Mouse (Mus musculus) heart, embryonic 13.5 days (tissue): Measurements from ENCODE around the gene Espl1. TPM values are rescaled to one million over a fixed set of nuclear protein-coding genes. Genes with fewer than 3 reads are reported as not detected.

Experiments used
- ATAC-seq: fragments of 200-750 bp; cut with Nextera tagmentation; 2 replicates; pipeline ENCODE4 v1.8.0; 2017; ENCODE audit warnings: moderate TSS enrichment; ENCODE audit not compliant: insufficient number of reproducible peaks, low FRiP score, low TSS enrichment; ENCODE audit errors: extremely low read depth
- H3K27ac ChIP-seq: fragments of 300-500 bp; sonication (generic); replicated peaks from 2 replicates; pipeline ENCODE4 v1.5.1; 2015; ENCODE audit warnings: moderate library complexity, mild to moderate bottlenecking, inconsistent platforms
- H3K27me3 ChIP-seq: fragments of 300-500 bp; sonication (generic); replicated peaks from 2 replicates; pipeline ENCODE4 v1.6.1; 2015; ENCODE audit warnings: mild to moderate bottlenecking, inconsistent platforms
- H3K36me3 ChIP-seq: fragments of 300-500 bp; sonication (generic); 2 replicates; pipeline ENCODE4 v1.6.1; 2015; ENCODE audit warnings: mild to moderate bottlenecking, inconsistent platforms
- H3K4me1 ChIP-seq: fragments of 300-500 bp; sonication (generic); 2 replicates; pipeline ENCODE4 v1.6.1; 2015; ENCODE audit warnings: inconsistent platforms
- H3K4me2 ChIP-seq: fragments of 300-500 bp; sonication (generic); 2 replicates; pipeline ENCODE4 v1.6.1; 2015; ENCODE audit warnings: inconsistent platforms, mild to moderate bottlenecking, moderate library complexity
- H3K4me3 ChIP-seq: fragments of 300-500 bp; sonication (generic); 2 replicates; pipeline ENCODE4 v1.5.1; 2015; ENCODE audit warnings: moderate library complexity, mild to moderate bottlenecking, inconsistent platforms
- H3K9ac ChIP-seq: fragments of 300-500 bp; sonication (generic); 2 replicates; pipeline ENCODE4 v1.6.1; 2015; ENCODE audit warnings: inconsistent platforms, mild to moderate bottlenecking, moderate library complexity
- H3K9me3 ChIP-seq: fragments of 300-500 bp; sonication (generic); 2 replicates; pipeline ENCODE4 v1.6.1; 2016; ENCODE audit warnings: inconsistent platforms
- WGBS: fragments of 180-500 bp; shearing (Covaris S2); methylation state at CpG from one replicate; pipeline ENCODE4 v1.1.7; 2015; ENCODE audit warnings: mixed read lengths; 5-methylcytosine and 5-hydroxymethylcytosine counted together
- polyA plus RNA-seq: library from polyadenylated mRNA; unstranded; fragments of >200 nt; fragmentation: Nextera tagmentation; extraction: Ambion mirVana; gene quantifications from 2 replicates; pipeline ENCODE4 v1.2.1, GENCODE M21; 2015

The Espl1 gene
- polyA plus RNA-seq, 1 experiment from 2014 or later: 18.9 TPM

DNA sequence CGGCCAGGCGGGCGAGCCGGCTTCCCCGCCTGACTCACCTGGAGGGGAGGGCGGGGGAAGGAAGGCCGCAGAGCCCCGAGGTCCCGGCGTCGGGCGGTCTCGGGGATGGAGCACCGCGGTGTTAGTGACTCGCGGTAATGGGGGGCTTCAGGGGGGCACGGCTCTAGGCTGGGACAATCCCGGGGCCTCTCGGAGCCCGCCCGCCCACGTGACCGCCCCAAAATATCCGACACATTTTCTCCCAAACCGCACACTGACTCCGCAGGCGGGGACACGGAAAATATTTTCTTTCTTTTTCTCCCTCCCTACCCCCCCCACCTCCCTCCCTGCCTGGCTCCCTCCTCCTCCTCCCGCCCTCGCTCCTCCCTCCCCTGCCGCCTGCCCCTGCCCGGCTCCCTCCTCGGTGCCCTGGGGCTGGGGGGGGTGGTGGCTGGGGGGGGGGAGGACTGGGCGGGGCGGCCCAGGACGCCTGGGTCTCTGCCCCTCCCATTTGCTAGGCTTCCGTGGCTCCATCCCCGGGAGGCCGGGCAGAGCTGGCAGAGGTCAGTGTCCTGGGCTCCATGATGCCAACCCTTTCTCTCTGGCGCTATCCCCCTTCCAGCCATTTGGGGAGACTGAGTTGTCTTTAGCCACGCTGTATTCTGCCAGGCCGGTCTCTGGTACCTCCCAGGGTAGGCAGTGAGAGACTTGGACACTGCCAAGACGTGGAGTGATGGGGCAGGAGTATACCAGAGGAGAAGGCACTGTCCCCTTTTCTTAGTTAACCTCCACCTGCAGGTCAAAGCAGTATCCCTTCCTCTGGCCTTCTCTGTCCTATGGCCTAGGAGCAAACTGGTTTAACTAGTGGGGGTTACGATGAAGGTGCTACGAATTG, 38.6 kb upstream of the Espl1 start, which contains the start of gene Rarg:
TSS of gene Rarg (minus strand) at position 316 of the 874 bp plus-strand sequence.
- peaks cover 83% of the 10 kb centered on the region for H3K27me3 ChIP-seq
- peak within 1 kb of the TSS; percentile 94 for H3K4me2 ChIP-seq
- no peaks in the 10 kb centered on the region for H3K9me3 ChIP-seq
- H3K36me3 ChIP-seq: no peaks in the 10 kb centered on the region
- peak within 1 kb of the TSS; percentile 66 for H3K4me3 ChIP-seq
- ATAC-seq: 0 out of 2 replicates have a peak, but pooled peaks have one; percentile 11
- H3K9ac ChIP-seq: peak within 1 kb of the TSS; percentile 85
- peaks cover 28% of the 10 kb centered on the region for H3K4me1 ChIP-seq
- H3K27ac ChIP-seq: peak within 1 kb of the TSS; percentile 78
- 2% methylated on average over 43 of the region's 46 CpGs for WGBS

DNA sequence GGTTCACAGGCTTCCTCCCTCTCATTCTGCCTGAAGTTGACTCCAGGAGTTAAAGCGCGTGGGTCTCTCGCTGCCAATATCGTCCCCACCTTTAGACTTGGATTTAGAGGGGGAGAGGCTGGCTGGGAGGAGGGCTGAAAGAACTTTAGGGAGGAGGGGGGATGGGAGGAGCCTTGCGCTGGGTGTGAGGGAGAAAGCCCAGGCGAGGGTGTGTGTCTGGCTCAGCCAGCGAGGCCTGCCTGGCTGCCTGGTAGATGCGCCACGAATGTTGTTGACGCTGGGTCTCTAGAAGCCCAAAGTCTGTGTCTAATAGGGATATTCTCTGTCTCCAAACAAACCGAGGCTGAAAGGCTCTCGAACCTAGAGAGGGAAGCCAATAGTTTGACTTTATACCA, 38.0 kb upstream of the Espl1 start:
- peak overlapping the region; percentile 78 for H3K27ac ChIP-seq
- peak overlapping the region; percentile 85 for H3K9ac ChIP-seq
- WGBS: 8% methylated on average over 12 of the region's 12 CpGs
- H3K27me3 ChIP-seq: peaks cover 84% of the 10 kb centered on the region
- peaks cover 28% of the 10 kb centered on the region for H3K4me1 ChIP-seq
- no peaks in the 10 kb centered on the region for H3K9me3 ChIP-seq
- H3K4me3 ChIP-seq: peak overlapping the region; percentile 66
- H3K4me2 ChIP-seq: peak overlapping the region; percentile 94
- no peak for ATAC-seq
- no peaks in the 10 kb centered on the region for H3K36me3 ChIP-seq

DNA sequence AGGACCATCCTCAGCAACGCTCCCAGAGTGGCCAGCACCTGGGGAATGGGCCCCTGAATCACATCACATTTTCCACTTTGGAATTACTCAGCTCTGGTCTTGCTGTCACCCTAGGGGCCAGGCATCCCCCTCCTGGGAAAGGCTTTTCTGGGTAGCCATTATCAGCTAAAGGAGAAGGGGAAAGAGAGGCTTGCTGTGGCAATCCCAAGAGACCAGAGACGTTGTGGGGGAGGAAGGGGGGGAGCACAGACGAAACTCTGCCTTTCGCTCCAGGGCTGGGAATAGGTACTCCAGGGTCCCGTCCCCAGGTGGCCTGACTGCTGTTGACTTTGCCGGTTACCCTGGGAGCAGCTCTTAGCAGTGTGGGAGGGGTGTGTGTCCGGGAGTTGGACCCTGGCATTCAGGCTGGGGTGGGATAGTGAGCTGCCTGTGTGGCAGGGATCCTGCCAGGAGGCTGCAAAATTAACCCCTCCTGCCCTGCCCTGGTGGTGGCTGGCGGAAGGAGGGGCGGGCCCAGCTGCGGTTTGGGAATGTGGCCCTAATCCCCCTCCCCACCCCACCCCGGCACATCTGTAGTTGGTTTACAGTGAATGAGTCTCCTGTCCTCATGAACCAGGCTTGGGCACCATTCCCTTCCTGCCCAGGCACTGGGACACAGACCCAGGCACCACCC, 37.3 kb upstream of the Espl1 start:
- no peak overlapping the region for H3K4me3 ChIP-seq

DNA sequence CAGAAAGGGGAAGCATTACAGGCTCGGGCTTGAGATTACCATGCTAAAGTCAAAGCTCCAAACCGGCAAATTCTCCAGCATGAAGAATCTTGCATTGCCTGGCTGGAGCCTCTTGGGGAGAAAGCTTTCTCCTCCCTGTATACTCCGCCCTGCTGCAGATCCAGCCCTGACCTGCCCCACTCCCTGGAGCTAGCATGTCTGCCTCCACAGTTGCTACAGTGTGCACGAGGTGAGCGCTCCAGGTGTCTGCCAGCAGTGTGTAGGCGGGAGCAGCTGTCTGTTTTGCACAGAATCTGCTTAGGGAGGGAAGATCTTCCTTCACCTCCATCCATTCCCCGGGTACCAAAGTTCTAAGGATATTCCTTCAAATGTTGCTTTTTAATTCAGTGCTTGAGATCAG, 33.5 kb upstream of the Espl1 start:
- Histone ChIP-seq H3K4me3 (no peak overlapping the region), H3K4me2 (no peak overlapping the region), H3K36me3 (no peaks in the 10 kb centered on the region), H3K27me3 (peaks cover 54% of the 10 kb centered on the region), H3K9ac (no peak overlapping the region), H3K27ac (no peak overlapping the region), H3K4me1 (peaks cover 14% of the 10 kb centered on the region), H3K9me3 (no peaks in the 10 kb centered on the region)
- ATAC-seq: no peak
- 46% methylated on average over 7 of the region's 7 CpGs for WGBS

More for the DNA sequence above, 37.3 kb upstream of the Espl1 start:
- Histone ChIP-seq H3K36me3 (no peaks in the 10 kb centered on the region), H3K27me3 (peaks cover 88% of the 10 kb centered on the region), H3K9me3 (no peaks in the 10 kb centered on the region), H3K9ac (peak overlapping the region; percentile 85), H3K27ac (peak overlapping the region; percentile 78), H3K4me1 (peaks cover 28% of the 10 kb centered on the region), H3K4me2 (peak overlapping the region; percentile 94)
- no peak for ATAC-seq
- 19% methylated on average over 11 of the region's 11 CpGs for WGBS

DNA sequence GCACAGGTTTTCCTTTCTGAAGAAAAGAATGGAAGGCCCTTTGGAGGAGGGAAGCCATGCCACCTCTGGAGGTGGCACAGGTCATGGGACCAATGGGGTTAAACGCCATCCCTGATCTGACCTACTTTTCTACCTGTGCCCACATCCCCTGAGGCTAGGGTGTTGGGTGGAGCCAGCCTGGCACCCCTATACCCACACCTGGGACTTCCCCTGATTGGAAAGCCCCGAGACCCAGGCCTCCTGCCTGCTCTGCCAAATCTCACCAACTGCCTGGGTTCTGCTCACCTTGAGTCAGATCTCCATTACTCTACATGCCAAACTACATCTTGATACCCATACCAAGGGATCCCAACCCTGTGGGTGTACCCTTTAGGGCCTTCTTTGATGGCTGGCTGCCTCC, 33.0 kb upstream of the Espl1 start:
- no peak overlapping the region for H3K4me3 ChIP-seq
- H3K4me2 ChIP-seq: no peak overlapping the region
- no peak overlapping the region for H3K27ac ChIP-seq
- peaks cover 50% of the 10 kb centered on the region for H3K27me3 ChIP-seq
- no peak for ATAC-seq
- no peaks in the 10 kb centered on the region for H3K9me3 ChIP-seq
- no peak overlapping the region for H3K9ac ChIP-seq
- H3K4me1 ChIP-seq: peaks cover 9% of the 10 kb centered on the region
- WGBS: 60% methylated on average over 2 of the region's 2 CpGs
- no peaks in the 10 kb centered on the region for H3K36me3 ChIP-seq

DNA sequence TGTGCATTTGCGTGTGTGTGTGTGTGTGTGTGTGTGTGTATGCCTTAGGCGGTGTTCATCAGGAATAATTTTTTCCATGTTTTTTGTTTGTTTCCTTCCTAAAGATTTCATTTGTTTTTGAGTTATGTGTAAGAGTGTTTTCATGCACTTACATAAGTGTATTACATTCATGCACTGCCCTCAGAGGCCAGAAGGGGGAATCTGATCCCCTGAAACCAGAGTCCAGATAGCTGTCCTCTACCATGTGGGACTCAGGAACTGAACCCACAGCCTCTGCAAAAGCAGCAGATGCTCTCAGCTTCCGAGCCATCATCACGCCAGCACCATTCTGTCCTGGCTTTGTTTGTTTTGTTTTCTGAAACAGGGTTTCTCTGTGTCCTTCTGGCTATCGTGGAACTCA, 30.5 kb upstream of the Espl1 start:
- WGBS: 78% methylated on average over 5 of the region's 5 CpGs
- ATAC-seq: no peak
- Histone ChIP-seq H3K27me3 (peaks cover 39% of the 10 kb centered on the region), H3K9me3 (no peaks in the 10 kb centered on the region), H3K4me1 (peaks cover 5% of the 10 kb centered on the region), H3K27ac (no peak overlapping the region), H3K4me3 (no peak overlapping the region), H3K9ac (no peak overlapping the region), H3K4me2 (no peak overlapping the region), H3K36me3 (no peaks in the 10 kb centered on the region)

DNA sequence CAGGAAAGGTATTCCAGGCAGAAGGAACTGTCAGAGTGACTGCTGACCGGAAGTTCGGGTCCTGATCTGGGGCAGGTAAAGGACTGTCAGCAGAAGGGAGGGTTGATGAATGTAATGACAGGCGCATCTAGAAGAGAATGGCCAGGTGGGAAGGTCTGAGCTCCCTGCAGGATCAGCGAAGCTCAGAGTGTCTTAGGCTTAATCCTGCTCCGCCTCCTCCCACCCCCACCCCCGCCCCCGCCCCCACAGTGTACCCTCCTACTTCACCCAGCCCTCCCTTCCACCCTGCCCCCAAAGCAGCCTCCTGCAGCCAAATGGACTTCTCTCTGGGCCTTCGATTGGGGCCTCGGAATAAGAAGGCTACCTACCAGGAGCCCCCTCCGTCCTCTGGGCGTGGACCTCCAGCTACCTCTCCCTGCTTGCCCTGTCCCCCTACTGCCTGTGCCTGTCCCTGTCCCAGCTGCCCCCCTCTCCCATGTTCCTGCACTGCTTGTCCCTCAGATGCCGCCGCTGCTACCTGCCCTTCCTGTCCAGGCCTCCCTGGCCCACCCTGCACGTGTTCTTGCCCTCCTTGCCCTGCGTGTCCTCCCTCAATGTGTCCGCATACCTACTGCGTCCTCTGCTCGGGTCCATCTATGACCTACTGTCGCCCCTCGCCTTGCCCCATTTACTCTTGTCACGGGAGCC, 25.6 kb upstream of the Espl1 start, which contains the start of gene Gm9918:
TSS of gene Gm9918 (plus strand) at position 290 of the 687 bp plus-strand sequence.
- no peak for ATAC-seq
- no peak within 1 kb of the TSS for H3K27ac ChIP-seq

DNA sequence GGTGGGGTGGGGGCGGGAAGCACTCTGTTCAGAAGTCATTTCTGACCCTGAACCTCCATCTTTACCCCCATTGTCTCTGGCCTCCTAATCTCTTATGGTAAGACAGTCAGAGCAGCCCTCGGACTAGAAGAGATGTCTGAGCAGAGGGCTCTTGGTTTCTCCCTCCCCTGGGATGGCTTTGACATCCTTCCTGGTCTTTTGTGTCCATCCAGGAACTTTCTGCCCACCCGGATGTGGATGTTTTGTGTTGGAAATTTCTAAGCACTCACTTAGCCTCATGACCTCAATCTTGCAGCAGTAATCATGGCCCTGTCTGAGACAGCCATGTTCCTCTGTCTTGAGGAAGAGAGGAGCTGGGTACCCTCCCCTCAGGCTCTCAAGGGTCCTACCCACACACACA, 24.6 kb upstream of the Espl1 start:
- WGBS: 32% methylated on average over 3 of the region's 3 CpGs
- ATAC-seq: no peak
- Histone ChIP-seq H3K27ac (no peak overlapping the region), H3K27me3 (peaks cover 29% of the 10 kb centered on the region), H3K4me3 (no peak overlapping the region), H3K9ac (no peak overlapping the region), H3K36me3 (no peaks in the 10 kb centered on the region), H3K4me1 (peaks cover 11% of the 10 kb centered on the region), H3K4me2 (peak overlapping the region; percentile 61; the same call in 1 of the 2 replicates), H3K9me3 (no peaks in the 10 kb centered on the region)

More for the DNA sequence above, 25.6 kb upstream of the Espl1 start, which contains the start of gene Gm9918:
- Histone ChIP-seq H3K9me3 (no peaks in the 10 kb centered on the region), H3K4me3 (peak within 1 kb of the TSS; percentile 35), H3K4me2 (peak within 1 kb of the TSS; percentile 61), H3K27me3 (peaks cover 29% of the 10 kb centered on the region), H3K36me3 (no peaks in the 10 kb centered on the region), H3K4me1 (peaks cover 11% of the 10 kb centered on the region), H3K9ac (peak within 1 kb of the TSS; percentile 72)
- WGBS: 10% methylated on average over 21 of the region's 21 CpGs

DNA sequence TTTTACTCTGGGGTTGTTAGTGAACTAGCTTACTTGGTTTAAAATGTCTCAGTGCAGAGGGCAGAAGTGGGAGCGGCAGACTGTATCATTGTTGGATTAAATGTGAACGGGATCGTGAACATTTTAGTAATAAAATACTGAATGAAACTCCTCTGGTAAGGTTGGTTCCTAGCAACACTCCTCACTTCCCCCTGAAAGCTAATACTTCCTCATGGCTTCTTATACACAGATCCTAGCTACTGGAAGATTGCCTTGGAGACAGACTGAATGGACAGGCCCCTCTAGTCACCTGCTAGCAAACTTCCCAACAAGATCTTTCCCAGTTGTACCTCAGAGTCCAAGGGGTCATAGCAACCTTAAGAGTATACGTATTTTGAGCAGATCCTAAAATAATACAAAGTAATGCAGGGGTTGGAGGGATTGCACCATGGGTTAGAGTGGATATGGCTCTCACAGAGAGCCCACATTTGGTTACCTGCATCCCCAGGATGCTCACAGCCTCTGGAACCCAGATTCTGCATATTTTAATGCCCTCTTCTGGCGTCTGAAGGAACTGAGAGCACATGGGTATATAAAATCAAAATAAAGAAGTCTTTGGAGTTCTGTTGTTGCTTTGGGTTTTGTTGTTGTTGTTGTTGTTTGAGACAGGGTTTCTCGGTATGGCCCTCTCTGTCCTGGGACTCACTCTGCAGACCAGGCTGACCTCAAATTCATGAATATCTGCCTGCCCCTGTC, 21.9 kb upstream of the Espl1 start:
- no peak overlapping the region for H3K9ac ChIP-seq
- H3K27ac ChIP-seq: no peak overlapping the region
- peaks cover 16% of the 10 kb centered on the region for H3K4me1 ChIP-seq
- WGBS: 63% methylated on average over 6 of the region's 6 CpGs
- no peak overlapping the region for H3K4me3 ChIP-seq
- peaks cover 29% of the 10 kb centered on the region for H3K27me3 ChIP-seq
- H3K9me3 ChIP-seq: no peaks in the 10 kb centered on the region
- ATAC-seq: no peak
- H3K4me2 ChIP-seq: no peak overlapping the region
- no peaks in the 10 kb centered on the region for H3K36me3 ChIP-seq

DNA sequence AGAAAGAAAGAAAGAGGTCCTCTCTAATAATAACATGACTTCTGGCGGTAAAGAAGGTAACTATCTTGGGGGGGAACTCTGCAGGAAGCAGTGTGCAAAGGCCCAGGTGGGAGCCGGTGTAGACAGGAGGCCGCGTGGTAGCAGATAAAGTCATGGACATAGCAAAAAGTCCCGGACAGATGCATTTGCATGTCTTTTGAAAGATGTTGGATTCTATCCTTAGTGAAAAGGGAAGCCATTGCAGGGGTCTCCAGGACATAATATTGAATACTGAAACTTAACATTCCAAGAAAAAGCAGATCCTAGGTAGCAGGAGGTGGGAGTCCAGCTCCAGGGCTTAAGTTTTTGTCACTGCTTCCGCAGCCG, 17.4 kb upstream of the Espl1 start:
- Histone ChIP-seq H3K27me3 (no peaks in the 10 kb centered on the region), H3K9me3 (no peaks in the 10 kb centered on the region), H3K4me3 (peak overlapping the region; percentile 74), H3K27ac (peak overlapping the region; percentile 80), H3K4me2 (peak overlapping the region; percentile 84), H3K9ac (peak overlapping the region; percentile 86), H3K4me1 (peaks cover 23% of the 10 kb centered on the region), H3K36me3 (peaks cover 25% of the 10 kb centered on the region)
- no peak for ATAC-seq
- WGBS: 24% methylated on average over 7 of the region's 7 CpGs
